Mouse (Mus musculus) liver, adult 2 months (tissue): ENCODE data around the gene Tprn. TPM values are rescaled to one million over a fixed set of nuclear protein-coding genes. Genes with fewer than 3 reads are reported as not detected.

ENCODE experiments used
- DNase-seq: peaks from one replicate; pipeline ENCODE4 v3.0.0-alpha.2; 2011; ENCODE audit warnings: low read depth, low spot score; ENCODE audit errors: extremely low read depth
- H3K27ac ChIP-seq: fragments of 200-500 bp; replicated peaks from 2 replicates; pipeline ENCODE4 v1.5.1; 2012; ENCODE audit warnings: low read depth, mild to moderate bottlenecking, control low read depth, inconsistent platforms, low read length; ENCODE audit not compliant: insufficient read depth
- H3K27me3 ChIP-seq: fragments of 200-500 bp; 2 replicates; pipeline ENCODE4 v1.6.1; 2012; ENCODE audit warnings: mild to moderate bottlenecking, moderate library complexity, low read length, inconsistent platforms; ENCODE audit not compliant: control insufficient read depth, insufficient read depth
- H3K36me3 ChIP-seq: fragments of 200-500 bp; 2 replicates; pipeline ENCODE4 v1.6.1; 2012; ENCODE audit warnings: low read length, inconsistent platforms; ENCODE audit not compliant: control insufficient read depth, insufficient read depth
- H3K4me1 ChIP-seq: fragments of 200-500 bp; 2 replicates; pipeline ENCODE4 v1.6.1; 2011; ENCODE audit warnings: low read length; ENCODE audit not compliant: control insufficient read depth, insufficient read depth
- H3K4me3 ChIP-seq: fragments of 200-500 bp; 2 replicates; pipeline ENCODE4 v1.5.1; 2011; ENCODE audit warnings: low read depth, mild to moderate bottlenecking, control low read depth, low read length, moderate library complexity; ENCODE audit not compliant: insufficient read depth
- H3K79me2 ChIP-seq: fragments of 200-500 bp; 2 replicates; pipeline ENCODE4 v1.6.1; 2012; ENCODE audit warnings: inconsistent platforms, mild to moderate bottlenecking, low read length, moderate library complexity; ENCODE audit not compliant: control insufficient read depth, insufficient read depth
- H3K9ac ChIP-seq: fragments of 200-500 bp; 2 replicates; pipeline ENCODE4 v1.6.1; 2012; ENCODE audit warnings: low read depth, mild to moderate bottlenecking, control low read depth, inconsistent platforms, low read length
- CTCF ChIP-seq: fragments of 200-500 bp; IDR thresholded peaks from 2 replicates; pipeline ENCODE4 v1.5.1; 2011; ENCODE audit warnings: low read depth, low read length, control low read depth
- POLR2A ChIP-seq: fragments of 200-500 bp; IDR thresholded peaks from 2 replicates; pipeline ENCODE4 v1.6.1; 2011; ENCODE audit warnings: low read length, control low read depth; ENCODE audit not compliant: insufficient read depth; ENCODE audit errors: extremely low read depth
- whole genome bisulfite sequencing: fragments of 180-500 bp; shearing (Covaris S2); methylation state at CpG from one replicate; pipeline ENCODE4 v1.1.7; 2018; 5-methylcytosine and 5-hydroxymethylcytosine counted together
- polyA plus RNA-seq: library from polyadenylated mRNA; depleted of rRNA; stranded (reverse); fragments of >200 nt; gene quantifications from 2 replicates; pipeline ENCODE4 v1.2.3, GENCODE M21; 2012
- total RNA-seq: library from RNA; depleted of rRNA; stranded (reverse); fragments of >200 nt; gene quantifications from 2 replicates; pipeline ENCODE4 v1.2.3, GENCODE M21; 2014

Tprn gene
- total and polyA plus RNA-seq, 2 experiments, result 0.55 to 4.3 TPM

GRCm38 (mm10) chr2:25265897-25266656 is 3.7 kb downstream of the Tprn start:
- TF ChIP-seq CTCF (no peak), POLR2A (no peak)
- Histone ChIP-seq H3K4me3 (no peak overlapping the region), H3K27ac (no peak overlapping the region), H3K4me1 (peaks cover 18% of the 10 kb centered on the region), H3K9ac (no peak overlapping the region), H3K27me3 (no peaks in the 10 kb centered on the region), H3K36me3 (no peaks in the 10 kb centered on the region), H3K79me2 (peaks cover 9% of the 10 kb centered on the region; the same call in 1 of the 2 replicates)
- 39% methylated on average over 6 of the region's 6 CpGs for WGBS
- DNase-seq, result peak; percentile 34

- H3K4me3 ChIP-seq, result no peak overlapping the region
- no peak overlapping the region for H3K9ac ChIP-seq
- TF ChIP-seq POLR2A, result no peak
- no peak for TF ChIP-seq CTCF
- peaks cover 9% of the 10 kb centered on the region; the same call in 1 of the 2 replicates for H3K79me2 ChIP-seq
- no peaks in the 10 kb centered on the region for H3K27me3 ChIP-seq
- peak; percentile 36 for DNase-seq
- no peak overlapping the region for H3K27ac ChIP-seq
- H3K36me3 ChIP-seq, result no peaks in the 10 kb centered on the region
- 5% methylated on average over 2 of the region's 2 CpGs for whole genome bisulfite sequencing
- H3K4me1 ChIP-seq, result peaks cover 23% of the 10 kb centered on the region
These were observed 4.3 kb downstream of the Tprn start for GRCm38 (mm10) chr2:25266720-25267119.

- no peak for TF ChIP-seq POLR2A
- TF ChIP-seq CTCF, result no peak
- Histone ChIP-seq H3K9ac (no peak overlapping the region), H3K79me2 (peaks cover 9% of the 10 kb centered on the region; the same call in 1 of the 2 replicates), H3K27ac (no peak overlapping the region), H3K27me3 (no peaks in the 10 kb centered on the region), H3K4me3 (no peak overlapping the region), H3K36me3 (no peaks in the 10 kb centered on the region), H3K4me1 (peaks cover 23% of the 10 kb centered on the region)
- no peak for DNase-seq
These were observed 4.8 kb downstream of the Tprn start for GRCm38 (mm10) chr2:25267241-25267640.

- Histone ChIP-seq H3K36me3 (no peaks in the 10 kb centered on the region), H3K79me2 (peaks cover 14% of the 10 kb centered on the region; the same call in 1 of the 2 replicates), H3K4me1 (peaks cover 25% of the 10 kb centered on the region), H3K27ac (no peak overlapping the region), H3K9ac (no peak overlapping the region), H3K27me3 (no peaks in the 10 kb centered on the region), H3K4me3 (no peak overlapping the region)
- TF ChIP-seq CTCF, result no peak
- WGBS, result 83% methylated on average over 4 of the region's 4 CpGs
- DNase-seq, result no peak
These were observed 5.4 kb downstream of the Tprn start for GRCm38 (mm10) chr2:25267746-25268309.

- H3K27ac ChIP-seq, result peak within 1 kb of the TSS; percentile 34; the same call in 1 of the 2 replicates
- peaks cover 14% of the 10 kb centered on the region for H3K4me1 ChIP-seq
- TF ChIP-seq CTCF (peak; percentile 53), POLR2A (peak; percentile 78)
- peak within 1 kb of the TSS; percentile 81 for H3K9ac ChIP-seq
- peaks cover 7% of the 10 kb centered on the region; the same call in 1 of the 2 replicates for H3K79me2 ChIP-seq
- no peaks in the 10 kb centered on the region for H3K27me3 ChIP-seq
- under 1% methylated on average over 55 of the region's 55 CpGs for WGBS
- H3K4me3 ChIP-seq, result peak within 1 kb of the TSS; percentile 83
- DNase-seq, result peak; percentile 84
- peaks cover 14% of the 10 kb centered on the region; the same call in 1 of the 2 replicates for H3K36me3 ChIP-seq
These were observed 9.6 kb downstream of the Tprn start, which contains the start of the genes Ssna1 and Anapc2 for GRCm38 (mm10) chr2:25271827-25272511. Gene Ssna1, minus strand, starts transcription at chr2:25272438. Gene Anapc2, plus strand, starts transcription at chr2:25272478.
